Mouse (Mus musculus): ENCODE results near the gene Morn1. TPM values are rescaled to one million over a fixed set of nuclear protein-coding genes. Genes with fewer than 3 reads are reported as not detected.

The Morn1 gene
- total RNA-seq, 2 experiments from 2014 or later = 2.2 to 2.4 TPM

DNA sequence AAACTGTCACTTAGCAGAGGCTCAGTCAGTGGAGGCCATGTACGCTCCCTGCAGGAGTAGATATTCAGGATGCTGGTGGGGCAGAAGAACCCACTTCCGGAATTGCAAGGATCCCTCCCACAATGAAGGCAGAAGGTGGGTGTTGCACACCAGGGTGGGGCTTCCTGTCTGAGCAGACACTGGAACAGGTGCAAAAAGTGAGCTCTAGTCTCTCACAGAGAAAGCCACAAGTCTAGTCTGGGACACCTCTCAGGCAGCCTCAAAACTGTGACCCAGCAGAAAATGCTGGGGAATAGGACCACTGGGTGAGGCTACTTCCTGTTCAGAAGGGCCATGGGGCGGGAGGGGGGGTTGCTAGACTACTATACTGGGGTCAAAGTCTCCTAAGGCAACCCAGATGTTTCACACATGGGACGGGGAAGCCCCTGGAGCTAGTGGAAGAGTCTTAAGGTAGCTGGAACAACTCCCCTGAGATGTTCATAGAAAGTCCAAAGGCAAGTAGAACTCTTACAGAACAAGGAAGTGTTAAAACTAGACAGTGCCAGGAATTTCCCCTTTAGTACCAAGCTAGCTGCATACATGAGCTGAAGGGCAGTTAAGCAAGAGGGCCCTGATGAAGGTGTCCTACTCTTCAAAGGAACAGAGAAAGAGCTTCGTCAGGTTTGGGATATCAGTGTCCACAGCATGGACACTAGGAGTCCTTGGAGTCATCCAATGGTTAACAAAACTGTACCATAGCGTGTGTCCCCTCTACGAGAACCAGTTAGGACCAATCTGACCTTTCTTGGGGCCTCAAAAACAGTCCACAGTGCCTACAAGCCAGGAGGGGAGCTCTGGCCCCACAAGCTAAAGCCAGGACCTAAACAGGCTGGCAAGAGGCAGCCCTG, 76.3 kb downstream of the Morn1 start:
- no peak for DNase-seq

DNA sequence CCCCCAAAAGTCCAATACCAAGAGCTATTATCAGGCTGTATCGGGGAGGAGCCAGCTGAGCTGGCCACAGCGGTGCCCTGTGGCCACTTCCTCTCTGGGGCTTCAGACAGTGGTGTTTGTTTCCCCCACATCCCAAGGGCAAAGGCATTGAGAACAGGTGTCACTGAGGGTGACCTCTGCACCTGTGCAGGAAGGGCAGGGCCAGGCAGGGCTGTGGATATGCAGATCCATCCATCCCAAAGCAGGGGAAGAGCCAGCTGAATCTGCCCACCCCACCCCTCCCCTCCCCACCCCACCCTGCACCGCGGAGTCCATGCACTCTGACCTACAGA, 76.9 kb downstream of the Morn1 start:
- DNase-seq = no peak

DNA sequence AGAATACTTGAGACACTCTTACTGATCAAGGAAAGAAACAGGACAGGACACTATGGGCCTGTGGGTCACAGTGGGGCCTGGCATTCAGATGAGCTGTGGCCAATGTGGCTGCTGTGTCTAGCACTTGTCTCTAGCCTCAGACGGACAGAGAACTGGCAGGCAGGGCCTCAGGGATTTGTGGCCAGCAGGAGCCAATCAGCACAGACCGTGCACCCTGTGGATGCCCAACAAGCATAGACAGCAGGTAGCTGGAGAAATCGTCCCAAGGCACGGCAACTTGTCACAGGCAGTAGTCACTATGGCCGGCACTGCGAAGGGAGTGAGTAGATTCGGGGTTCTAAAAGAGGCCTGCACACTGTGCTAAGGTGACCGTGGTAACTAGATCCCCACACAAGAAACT, 77.3 kb downstream of the Morn1 start:
- no peak for DNase-seq

DNA sequence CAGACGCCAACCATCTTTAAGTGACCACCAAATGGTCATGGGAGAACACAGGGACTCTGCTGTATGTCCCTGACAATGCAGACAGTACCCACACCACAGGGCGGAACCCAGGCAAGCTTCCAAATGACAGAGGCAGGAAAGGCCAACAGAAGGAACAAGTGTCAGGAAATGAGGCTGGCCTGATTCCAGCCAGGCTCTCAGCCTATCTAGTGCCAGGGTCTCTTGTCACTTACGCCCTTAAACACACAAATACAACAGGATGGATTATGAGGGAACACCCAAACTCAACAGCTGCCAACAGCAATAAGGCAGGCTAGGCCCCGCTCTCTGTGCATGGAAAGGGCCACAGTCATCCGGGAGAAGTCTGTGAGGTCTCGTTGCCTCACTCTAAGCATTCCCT, 78.2 kb downstream of the Morn1 start:
- peak; percentile 67 for DNase-seq

DNA sequence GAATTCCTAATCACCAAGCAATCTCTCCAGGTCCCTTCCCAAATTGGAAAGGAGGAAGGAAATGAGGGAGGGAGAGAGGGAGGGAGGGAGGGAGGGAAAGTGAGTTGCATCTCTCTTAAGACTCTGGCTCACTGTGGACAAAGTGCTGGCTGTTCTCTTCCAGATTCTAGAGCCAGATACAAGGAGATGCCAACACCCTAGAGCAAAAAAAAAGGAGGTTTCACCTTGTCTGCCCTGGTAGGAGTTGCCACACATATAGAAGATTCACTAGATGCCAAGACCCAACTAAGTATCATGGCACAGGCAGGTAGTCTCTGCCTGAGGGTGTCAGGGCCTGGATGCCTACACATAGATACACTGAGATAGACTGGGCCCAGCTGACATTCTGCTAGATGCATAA, 79.5 kb downstream of the Morn1 start:
- no peak for DNase-seq

DNA sequence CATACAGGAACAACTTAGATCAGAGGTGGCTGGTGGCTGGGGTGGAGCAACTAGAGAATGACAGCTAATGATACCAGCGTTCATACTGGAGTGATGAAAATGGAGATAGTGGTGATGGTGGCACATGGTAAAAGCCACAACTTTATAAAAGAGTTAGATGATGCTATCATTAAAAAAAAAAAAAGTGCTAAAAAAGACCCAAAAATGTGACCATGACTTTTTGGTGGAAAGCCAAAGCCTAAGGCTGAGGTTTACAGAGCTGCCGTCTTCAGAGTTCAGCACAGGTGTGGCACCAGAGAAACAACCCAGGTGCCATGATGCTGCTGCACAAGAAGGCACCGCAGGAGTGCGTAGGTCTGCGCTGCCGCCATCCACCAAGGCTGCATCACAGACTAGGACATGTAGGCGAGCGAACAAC, 82.5 kb downstream of the Morn1 start:
- no peak for DNase-seq

DNA sequence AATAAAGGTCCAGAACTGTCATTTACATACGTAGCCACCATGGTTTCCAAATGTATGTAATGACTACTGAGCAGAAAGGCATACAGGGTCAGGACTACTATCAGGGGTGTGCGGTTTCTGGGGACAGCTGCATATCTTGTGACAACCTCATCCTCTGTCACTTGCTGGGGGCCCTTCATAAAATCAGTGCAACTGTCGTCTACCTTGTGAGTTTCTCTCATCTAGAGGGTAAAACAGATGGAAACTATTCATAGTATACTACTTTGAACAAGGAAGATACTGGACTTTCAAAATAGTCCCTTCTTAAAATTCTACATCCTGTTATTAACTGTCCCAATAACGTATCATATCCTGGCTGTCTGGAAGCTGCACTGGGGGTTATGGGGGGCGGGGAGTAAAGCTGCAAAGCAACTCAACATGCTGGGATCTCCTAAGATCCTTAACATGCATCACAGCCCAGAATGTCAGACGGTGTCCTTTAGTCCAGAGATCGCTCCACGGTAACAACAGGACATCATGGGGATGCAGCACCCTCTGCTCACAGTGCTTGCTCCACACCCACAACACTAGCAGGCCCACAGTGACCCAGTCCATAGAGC, 84.3 kb downstream of the Morn1 start:
- DNase-seq = no peak

DNA sequence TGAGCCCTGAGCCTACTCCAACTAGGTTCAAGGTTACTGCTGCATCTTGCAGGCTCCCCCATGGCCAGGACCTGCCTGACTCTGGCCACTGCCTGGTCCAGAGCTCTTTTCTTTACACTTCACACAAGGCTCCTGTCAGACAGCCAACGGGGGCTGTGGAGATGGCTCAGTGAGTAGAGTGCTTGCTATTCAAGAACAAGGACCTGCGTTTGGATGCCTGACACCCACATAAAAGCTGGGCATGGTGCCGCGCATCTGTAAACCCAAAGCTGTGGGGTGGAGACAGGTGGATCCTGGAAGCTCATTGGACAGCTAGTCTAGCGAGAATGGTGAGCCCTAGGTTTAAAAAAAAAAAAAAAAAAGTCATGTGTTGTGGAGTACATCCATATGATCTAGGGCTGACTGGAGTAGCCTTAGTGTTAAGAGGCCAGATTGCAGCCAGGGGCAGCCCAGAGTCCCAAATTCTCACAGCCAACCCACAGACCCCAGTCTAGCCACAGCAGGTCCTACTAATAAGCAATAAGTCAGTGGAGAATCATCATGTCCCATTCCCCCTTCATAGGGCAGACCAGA, 85.7 kb downstream of the Morn1 start:
- DNase-seq = no peak

DNA sequence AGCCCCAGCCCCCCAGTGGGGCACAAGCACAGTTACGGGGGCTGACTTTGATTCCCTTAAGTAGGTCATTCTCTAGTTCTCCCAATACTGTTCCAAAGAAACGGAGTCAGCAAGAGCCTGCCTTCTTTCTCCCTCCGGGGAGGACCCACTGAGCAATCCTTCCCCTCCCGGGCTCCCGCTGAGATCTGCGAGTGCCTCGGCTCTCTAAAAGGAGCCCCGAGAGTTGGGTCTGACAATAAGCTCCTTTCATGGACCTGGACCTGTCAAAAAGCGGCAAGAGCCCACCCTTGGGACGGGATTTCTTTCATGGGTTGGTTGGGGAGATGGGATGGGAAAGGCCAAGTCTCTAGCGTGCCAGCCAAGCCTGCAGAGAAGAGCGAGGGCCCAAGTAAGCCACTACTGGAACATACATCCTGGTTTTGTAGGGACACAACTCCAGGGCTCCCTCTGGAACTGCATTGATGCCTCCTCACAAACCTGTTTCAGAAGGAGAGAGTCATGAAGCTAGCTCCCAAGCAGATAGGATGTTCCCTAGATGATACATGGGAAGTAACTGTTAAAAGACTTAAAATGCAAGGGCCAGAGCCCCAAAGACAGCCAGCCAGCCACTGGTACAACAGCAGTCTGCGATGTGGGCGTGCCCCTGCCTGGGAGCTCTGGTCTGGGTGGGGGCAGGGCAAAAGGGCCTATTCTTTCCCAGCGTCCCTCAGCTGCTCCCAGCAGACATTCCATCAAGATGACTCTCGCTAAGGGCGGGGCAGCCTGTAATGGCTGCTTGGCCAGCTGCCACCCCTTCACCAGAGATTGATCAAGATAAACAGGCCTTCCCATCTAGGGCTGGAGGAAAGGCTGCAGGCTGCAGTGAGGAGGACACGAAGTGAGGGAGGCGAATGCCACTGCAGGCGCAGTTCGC, 86.8 kb downstream of the Morn1 start:
- peak; percentile 91 for DNase-seq

DNA sequence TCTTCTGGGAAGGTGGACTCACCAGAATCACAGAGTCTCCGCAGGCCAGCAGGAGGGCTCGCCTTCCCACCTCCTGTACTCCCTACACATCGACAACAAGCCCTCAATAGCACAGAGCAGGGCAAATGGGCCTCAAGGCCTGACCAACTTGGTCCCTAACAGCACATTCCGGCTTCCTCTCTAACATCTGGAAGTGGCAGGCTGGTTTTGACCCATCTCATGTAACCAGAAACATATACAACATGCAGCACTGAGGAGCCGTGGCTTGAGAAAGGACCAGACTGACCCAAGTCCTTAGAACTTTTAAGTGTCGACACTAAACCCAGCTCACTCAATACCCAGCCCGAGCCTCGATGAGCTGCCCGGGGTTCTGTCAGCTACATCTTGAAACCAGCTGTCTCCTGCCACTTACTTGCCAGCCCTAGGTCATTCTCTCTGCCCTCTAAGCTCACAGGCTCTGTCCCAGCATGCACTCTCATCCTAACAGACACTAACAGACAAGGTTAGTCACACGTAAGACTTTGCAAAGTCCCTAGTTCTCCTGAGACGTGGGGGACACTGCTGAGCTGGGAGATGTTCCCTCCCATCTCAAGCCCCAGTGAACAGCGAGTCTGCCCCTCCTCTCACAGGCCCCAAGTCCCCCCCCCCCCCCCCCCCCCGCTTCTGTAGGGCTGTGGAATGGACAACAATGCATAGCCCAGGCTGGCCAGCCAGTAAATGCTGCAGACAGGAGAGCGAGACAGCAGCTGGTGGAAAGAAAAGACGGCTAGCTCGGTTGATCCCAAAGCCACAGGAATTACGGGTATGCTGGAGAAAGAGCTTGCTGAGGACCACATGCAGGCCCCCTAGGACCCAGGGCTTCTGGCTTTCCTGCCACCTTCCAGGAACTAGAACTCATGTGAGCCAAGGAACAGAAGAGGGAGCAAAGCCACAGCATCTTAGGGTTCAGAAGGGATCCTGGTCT, 87.7 kb downstream of the Morn1 start:
- DNase-seq = no peak

DNA sequence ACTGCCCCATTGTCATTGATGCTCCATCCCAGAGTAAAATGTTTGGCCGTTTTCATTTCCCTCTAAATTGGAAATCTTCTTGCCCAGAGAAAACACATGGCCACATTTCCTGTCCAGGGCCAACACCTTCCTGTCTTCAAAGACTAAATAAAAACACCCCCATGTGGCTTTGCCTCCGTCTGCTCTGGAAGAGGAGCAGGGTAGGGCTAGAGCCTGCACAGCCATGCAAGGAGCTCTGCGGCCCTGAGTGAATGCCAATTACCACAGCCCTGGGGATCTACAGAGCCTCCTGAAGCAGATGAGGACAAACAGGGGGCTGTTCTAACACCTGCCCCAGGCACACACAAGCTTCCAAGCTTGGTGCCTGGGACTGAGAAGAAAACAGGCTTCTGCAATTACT, 89.8 kb downstream of the Morn1 start:
- no peak for DNase-seq

DNA sequence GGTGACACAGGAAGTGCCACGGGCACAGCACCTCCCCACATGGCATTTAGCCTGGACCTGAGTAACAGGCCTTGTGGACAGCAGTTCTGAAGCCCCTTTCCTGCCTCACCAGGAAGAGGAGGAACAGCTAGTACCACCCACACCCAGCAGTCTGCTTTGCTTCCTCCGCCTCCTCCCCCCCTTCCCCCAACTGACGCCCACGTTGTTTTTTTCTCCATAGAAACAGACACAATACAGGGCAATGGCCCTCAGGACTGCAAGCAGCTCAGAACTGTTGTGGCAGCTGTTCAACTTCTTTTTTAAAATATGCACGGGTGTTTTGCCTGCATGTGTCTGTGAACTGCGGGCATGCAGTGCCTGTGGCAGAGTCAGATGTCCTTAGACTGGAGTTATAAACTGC, 91.9 kb downstream of the Morn1 start:
- peak; percentile 75 for DNase-seq

DNA sequence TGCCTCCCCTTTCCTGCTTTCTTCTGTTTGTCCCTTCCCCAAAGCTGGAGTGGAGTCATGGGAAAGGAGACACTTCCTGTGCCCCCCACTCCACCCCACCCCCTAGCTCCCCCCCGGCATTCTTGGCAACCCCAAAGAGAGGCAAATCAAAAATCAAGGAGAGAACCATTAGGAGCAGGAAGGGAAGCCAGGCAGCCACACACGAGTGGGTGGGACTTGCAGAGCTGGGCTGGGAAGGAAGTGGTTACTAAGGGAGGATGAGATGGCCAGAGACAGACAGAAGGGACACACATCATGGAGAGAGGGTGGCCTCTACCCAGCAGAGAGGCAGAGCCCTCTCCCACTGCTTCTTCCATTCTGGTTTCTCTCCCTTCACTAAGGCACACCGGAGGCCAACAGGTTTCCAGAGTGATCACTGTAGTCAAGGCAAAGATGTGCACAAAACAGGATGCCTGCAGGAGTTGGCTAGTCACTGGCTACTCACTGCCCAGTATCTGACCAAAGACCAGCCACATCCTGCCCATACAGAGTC, 92.7 kb downstream of the Morn1 start:
- DNase-seq = no peak

DNA sequence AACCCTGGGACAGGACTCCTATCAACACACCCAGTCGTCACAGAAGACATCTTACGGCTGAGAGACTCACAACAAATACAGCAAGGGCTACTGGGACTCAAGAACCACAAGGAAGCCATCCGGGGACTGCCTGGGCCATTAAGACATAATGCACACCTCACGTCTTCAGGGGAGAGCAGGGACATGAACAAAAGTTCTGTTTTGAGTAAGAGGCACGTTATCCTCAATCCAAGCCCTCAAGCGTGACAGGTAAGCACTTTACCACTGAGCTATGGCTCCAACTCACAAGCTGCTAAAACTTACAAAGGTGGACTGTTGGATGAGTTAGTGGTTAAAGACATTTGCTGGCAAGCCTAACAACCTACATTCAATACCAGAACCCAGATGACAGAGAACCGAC, 96.8 kb downstream of the Morn1 start:
- DNase-seq = no peak

DNA sequence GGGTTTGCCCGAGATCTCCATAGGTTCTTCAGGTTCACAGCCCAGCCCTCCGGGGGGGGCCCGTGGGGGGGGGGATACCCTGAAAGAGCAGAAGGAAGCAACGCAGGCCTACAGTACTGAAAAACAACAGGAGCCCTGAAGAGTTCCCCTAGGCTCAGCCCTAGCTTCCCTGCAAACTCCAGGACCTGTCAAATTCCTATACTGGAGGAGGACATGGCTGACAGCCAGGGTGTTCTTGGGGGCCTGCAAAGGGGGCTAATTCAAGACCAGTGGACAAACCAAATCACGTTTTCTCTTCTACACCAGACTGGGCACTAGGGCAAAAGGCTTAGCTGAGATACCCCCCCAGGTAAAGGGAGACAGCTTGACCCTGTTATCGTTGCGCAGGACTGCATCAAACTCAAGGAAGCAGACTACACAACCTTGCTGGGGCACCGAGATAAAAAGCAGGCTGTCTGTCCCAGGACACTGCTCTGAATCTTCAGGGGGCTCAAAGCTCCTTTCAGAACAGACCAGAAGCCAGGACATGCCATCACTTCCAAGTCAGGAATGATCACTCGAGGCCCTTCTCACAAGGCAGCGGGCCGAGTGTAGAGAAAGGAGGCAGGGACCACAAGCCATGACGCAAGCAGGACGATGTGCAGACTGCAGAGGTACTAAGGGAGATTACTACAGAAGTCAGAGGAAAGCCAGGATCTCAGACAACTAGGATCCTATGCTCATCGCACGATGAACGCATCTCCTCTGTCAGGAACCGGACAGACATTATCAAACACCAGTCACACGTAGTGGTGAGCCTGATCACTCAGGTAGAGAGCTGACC, 98.1 kb downstream of the Morn1 start:
- no peak for DNase-seq

DNA sequence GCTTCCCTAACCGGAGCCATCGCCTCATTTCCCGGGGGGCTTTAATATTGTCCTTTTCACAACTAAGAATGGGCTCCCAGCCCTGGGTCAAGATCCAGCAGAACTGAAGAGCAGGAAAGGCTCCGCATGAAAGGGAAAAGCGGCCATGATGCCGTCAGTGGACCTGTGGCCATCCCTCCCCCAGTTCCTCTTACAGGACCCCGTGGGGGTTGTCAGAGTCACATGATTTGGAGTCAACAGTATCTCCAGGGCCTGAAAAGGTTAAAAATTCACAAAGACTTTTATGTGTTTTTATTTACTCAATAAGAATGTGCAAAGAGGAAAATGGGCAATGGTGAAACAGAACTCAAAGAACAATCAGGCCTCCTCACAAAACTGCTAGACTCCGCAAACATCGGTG, 99.5 kb downstream of the Morn1 start:
- no peak for DNase-seq

DNA sequence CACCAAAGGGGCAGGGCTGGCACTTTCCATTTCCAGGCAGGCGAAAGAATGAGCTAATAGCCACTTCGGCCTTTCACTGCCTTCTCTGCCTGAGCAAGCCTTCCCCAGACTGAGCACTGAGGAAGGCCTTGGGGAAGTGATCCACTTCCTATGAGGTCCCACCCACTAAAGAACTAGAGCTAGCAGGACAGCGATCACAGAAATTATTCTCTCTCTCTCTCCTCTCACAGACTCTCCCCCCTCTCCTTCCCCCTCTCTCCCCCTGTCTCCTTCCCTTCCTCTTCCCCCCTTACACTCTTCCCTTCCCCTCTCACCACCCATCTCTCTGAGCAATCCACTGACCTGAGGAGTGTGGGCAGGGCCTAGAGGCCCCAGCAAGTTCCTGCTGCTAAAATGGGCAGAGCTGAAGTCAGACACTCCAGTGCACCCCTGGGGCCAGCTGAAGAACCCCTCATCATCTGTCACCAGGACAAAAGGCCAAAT, 100.9 kb downstream of the Morn1 start:
- DNase-seq = no peak

DNA sequence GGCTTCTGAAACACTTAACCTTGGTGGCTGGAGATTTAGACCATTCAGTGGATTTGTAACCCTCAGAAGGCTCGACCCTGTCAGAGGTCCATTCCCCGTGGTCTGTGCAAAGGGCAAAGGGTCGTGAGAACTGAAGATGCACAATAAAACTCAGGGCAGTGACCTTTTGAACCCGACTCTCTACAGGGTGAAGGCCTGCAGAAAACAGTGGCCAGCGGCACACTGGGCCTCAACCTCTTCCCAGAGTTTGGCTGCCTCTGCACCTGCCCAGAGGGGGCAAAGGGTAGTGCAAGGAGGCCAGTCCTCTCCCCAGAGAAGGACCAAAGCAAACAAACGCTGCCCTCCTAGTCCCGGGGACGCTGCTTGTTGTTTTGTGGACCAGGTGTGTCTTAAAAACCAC, 102.0 kb downstream of the Morn1 start:
- no peak for DNase-seq

DNA sequence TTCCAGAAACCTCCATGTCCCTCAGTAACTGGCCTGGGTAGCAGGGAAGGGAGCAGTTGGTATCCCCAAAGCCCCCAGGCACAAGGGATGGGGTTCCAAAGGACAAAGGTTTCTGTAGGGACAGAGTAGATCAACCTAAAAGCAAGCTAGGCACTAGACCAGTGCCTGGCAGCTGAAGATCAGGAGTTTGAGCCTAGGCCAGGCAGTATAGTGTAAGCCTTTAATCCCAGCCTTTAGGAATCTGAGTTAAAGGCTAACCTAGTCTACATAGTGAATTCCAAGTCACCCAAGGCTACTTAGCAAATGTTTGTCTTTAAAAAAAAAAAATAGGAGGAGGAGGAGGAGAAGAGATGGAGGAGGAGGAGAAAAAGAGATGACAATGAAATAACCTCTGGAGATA, 102.4 kb downstream of the Morn1 start:
- no peak for DNase-seq

DNA sequence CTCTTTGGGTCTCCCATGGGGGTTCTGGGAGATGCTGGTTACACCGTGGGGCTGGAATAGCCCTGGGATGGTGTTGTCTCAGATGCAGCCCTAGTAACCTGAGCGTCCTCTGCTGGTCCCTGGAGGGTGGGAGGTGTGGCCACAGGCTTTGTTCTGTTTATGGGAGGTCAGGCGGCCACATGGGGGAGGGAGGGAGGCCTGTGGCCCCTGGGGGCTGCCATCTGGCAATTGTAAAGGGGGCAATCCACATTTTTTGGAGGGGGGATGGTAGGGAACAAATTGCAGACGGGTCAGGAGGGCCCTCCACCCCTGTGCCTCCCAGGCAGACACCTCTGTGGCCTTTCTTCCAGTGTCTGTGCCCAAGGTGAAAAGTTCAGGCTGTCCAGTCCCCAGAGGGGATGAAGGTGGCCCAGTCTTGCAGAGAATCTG, 103.3 kb downstream of the Morn1 start:
- DNase-seq = no peak
